Mouse (Mus musculus): ENCODE results near the gene Gm32717. TPM values are rescaled to one million over a fixed set of nuclear protein-coding genes. Genes with fewer than 3 reads are reported as not detected.
"Not testable (repeated sequence)": the region's sequence is repeated elsewhere in the genome, so short reads cannot be mapped to it uniquely, and the experiment has no call there.

Gene Gm32717
- 0.16 and 0.31 TPM in 2 replicates for polyA plus RNA-seq (2015; fragmentation: Nextera tagmentation; extraction: Ambion mirVana)

GRCm38 (mm10) chr10:118240680-118241079 lies at the start of gene Gm32717:
TSS of gene Gm32717 (minus strand) at chr10:118240780.
- H3K4me1 ChIP-seq (replicated peaks); H3K4me3 ChIP-seq; ATAC-seq (ENCODE audit: low FRiP score, low read depth); H3K9me3 ChIP-seq; H3K4me2 ChIP-seq; H3K36me3 ChIP-seq; H3K27me3 ChIP-seq; H3K9ac ChIP-seq; H3K27ac ChIP-seq (replicated peaks): not testable (repeated sequence)
- no CpG with 5 or more reads among the region's 13 CpGs for WGBS

GRCm38 (mm10) chr10:118283016-118283415 lies 42.4 kb upstream of the Gm32717 start:
- H3K4me3 ChIP-seq; ATAC-seq (ENCODE audit: low FRiP score, low read depth); H3K4me2 ChIP-seq; H3K27me3 ChIP-seq; H3K9me3 ChIP-seq; H3K9ac ChIP-seq; H3K4me1 ChIP-seq (replicated peaks); H3K27ac ChIP-seq (replicated peaks); H3K36me3 ChIP-seq: not testable (repeated sequence)
- WGBS, result 100% methylated on average over 3 of the region's 5 CpGs

GRCm38 (mm10) chr10:118282565-118282964 lies 42.0 kb upstream of the Gm32717 start:
- H3K9ac ChIP-seq; H3K4me3 ChIP-seq; H3K4me1 ChIP-seq (replicated peaks); H3K4me2 ChIP-seq; H3K9me3 ChIP-seq; H3K36me3 ChIP-seq; H3K27me3 ChIP-seq; H3K27ac ChIP-seq (replicated peaks); ATAC-seq (ENCODE audit: low FRiP score, low read depth): not testable (repeated sequence)
- 86% methylated on average over 7 of the region's 7 CpGs for WGBS

- not testable (repeated sequence) for H3K36me3 ChIP-seq; H3K27ac ChIP-seq (replicated peaks); H3K27me3 ChIP-seq; ATAC-seq (ENCODE audit: low FRiP score, low read depth); H3K9me3 ChIP-seq; H3K4me3 ChIP-seq; H3K4me1 ChIP-seq (replicated peaks); H3K9ac ChIP-seq; H3K4me2 ChIP-seq
- no CpG with 5 or more reads among the region's 4 CpGs for WGBS
Observed at GRCm38 (mm10) chr10:118278069-118278468, 37.5 kb upstream of the Gm32717 start.

GRCm38 (mm10) chr10:118271416-118271815 lies 30.8 kb upstream of the Gm32717 start:
- not testable (repeated sequence) for H3K4me3 ChIP-seq; ATAC-seq (ENCODE audit: low FRiP score, low read depth)
- no CpG with 5 or more reads among the region's 2 CpGs for WGBS

GRCm38 (mm10) chr10:118268812-118269211 lies 28.2 kb upstream of the Gm32717 start:
- ATAC-seq (ENCODE audit: low FRiP score, low read depth); H3K27ac ChIP-seq (replicated peaks); H3K4me2 ChIP-seq; H3K4me3 ChIP-seq; H3K9ac ChIP-seq; H3K36me3 ChIP-seq; H3K9me3 ChIP-seq; H3K4me1 ChIP-seq (replicated peaks); H3K27me3 ChIP-seq: not testable (repeated sequence)
- 68% methylated on average over 3 of the region's 8 CpGs for WGBS

More at GRCm38 (mm10) chr10:118271416-118271815, 30.8 kb upstream of the Gm32717 start:
- not testable (repeated sequence) for H3K27me3 ChIP-seq; H3K27ac ChIP-seq (replicated peaks); H3K9me3 ChIP-seq; H3K9ac ChIP-seq; H3K36me3 ChIP-seq; H3K4me1 ChIP-seq (replicated peaks); H3K4me2 ChIP-seq

GRCm38 (mm10) chr10:118258388-118258787 lies 17.8 kb upstream of the Gm32717 start, which contains the start of gene Gm32802:
TSS of gene Gm32802 (plus strand) at chr10:118258688.
- H3K27me3 ChIP-seq; ATAC-seq (ENCODE audit: low FRiP score, low read depth); H3K9ac ChIP-seq; H3K4me2 ChIP-seq; H3K9me3 ChIP-seq; H3K36me3 ChIP-seq; H3K27ac ChIP-seq (replicated peaks); H3K4me1 ChIP-seq (replicated peaks); H3K4me3 ChIP-seq: not testable (repeated sequence)
- WGBS, result no CpG with 5 or more reads among the region's 13 CpGs

GRCm38 (mm10) chr10:118250852-118251295 lies 10.3 kb upstream of the Gm32717 start:
- Histone ChIP-seq H3K4me1 (replicated peaks) (peaks cover 5% of the 10 kb centered on the region; the same call in 1 of the 2 replicates), H3K4me2 (peak overlapping the region; percentile 43), H3K9ac (no peak overlapping the region), H3K27me3 (no peaks in the 10 kb centered on the region), H3K4me3 (no peak overlapping the region), H3K9me3 (no peaks in the 10 kb centered on the region), H3K27ac (replicated peaks) (no peak overlapping the region), H3K36me3 (no peaks in the 10 kb centered on the region)
- 31% methylated on average over 10 of the region's 10 CpGs for WGBS
- ATAC-seq (ENCODE audit: low FRiP score, low read depth), result peak; percentile 76; the same call in 1 of the 2 replicates

GRCm38 (mm10) chr10:118249006-118249595 lies 8.5 kb upstream of the Gm32717 start:
- not testable (repeated sequence) for H3K4me3 ChIP-seq; H3K27me3 ChIP-seq; ATAC-seq (ENCODE audit: low FRiP score, low read depth); H3K4me2 ChIP-seq; H3K9me3 ChIP-seq; H3K36me3 ChIP-seq; H3K27ac ChIP-seq (replicated peaks); H3K9ac ChIP-seq; H3K4me1 ChIP-seq (replicated peaks)
- WGBS, result 56% methylated on average over 11 of the region's 11 CpGs

GRCm38 (mm10) chr10:118232607-118233006 lies 8.0 kb downstream of the Gm32717 start:
- ATAC-seq (ENCODE audit: low FRiP score, low read depth); H3K27me3 ChIP-seq; H3K4me1 ChIP-seq (replicated peaks); H3K36me3 ChIP-seq; H3K4me2 ChIP-seq; H3K27ac ChIP-seq (replicated peaks); H3K9me3 ChIP-seq; H3K4me3 ChIP-seq; H3K9ac ChIP-seq: not testable (repeated sequence)
- WGBS, result no CpG with 5 or more reads among the region's 5 CpGs

- H3K27ac ChIP-seq (replicated peaks); H3K36me3 ChIP-seq; H3K9ac ChIP-seq; H3K9me3 ChIP-seq; H3K4me2 ChIP-seq; H3K27me3 ChIP-seq; H3K4me3 ChIP-seq; ATAC-seq (ENCODE audit: low FRiP score, low read depth); H3K4me1 ChIP-seq (replicated peaks): not testable (repeated sequence)
- WGBS, result 100% methylated on average over 1 of the region's 2 CpGs
Observed at GRCm38 (mm10) chr10:118227629-118228028, 13.0 kb downstream of the Gm32717 start.

GRCm38 (mm10) chr10:118215719-118216393 lies 24.7 kb downstream of the Gm32717 start:
- H3K4me1 ChIP-seq (replicated peaks); H3K27me3 ChIP-seq; H3K4me3 ChIP-seq; H3K4me2 ChIP-seq; H3K36me3 ChIP-seq; H3K9me3 ChIP-seq; H3K27ac ChIP-seq (replicated peaks); H3K9ac ChIP-seq: not testable (repeated sequence)
- 0 out of 2 replicates have a peak, but pooled peaks have one; percentile 61 for ATAC-seq (ENCODE audit: low FRiP score, low read depth)
- 67% methylated on average over 2 of the region's 4 CpGs for WGBS
